ENCODE assay signal across 8 mouse cellular contexts in the genomic region with DNA sequence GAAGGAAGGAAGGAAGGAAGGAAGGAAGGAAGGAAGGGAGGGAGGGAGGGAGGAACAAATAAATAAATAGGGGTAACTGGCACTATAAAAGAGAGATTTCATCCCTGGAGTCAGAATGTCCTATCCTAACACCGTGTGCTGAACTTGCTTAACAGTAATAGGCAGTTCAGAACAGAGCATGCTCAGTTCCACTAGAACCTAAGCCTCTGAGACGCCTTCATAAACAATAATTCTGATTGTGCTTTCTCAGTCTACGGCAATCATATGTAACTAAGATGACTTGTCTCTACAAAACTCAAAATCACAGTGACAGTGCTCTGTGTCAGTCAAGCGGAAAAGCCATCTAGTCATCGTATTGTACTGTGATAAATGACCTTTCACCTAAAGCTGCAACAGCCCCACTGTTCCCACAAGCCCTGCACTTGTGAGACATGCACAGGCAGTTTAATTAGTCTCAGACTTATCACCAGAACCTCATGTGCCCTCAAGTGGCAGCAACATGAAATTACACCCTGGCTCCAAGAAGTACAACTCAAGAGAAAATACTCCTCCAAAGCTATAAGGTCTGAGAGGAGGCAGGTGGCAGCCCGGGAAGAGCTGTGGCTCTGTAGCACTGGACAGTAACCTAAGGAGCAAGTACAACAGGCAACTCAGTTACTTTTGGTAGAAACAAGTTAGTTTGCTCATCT. TPM values are rescaled to one million over a fixed set of nuclear protein-coding genes. Genes with fewer than 3 reads are reported as not detected.
DNase-seq lines count a peak whose midpoint lies in the region; ATAC-seq lines count a peak whose summit lies in the region.

No protein-coding gene starts in this region.

- no peak overlapping the region for H3K27ac ChIP-seq in liver, embryonic 16.5 days (ENCODE audit: low read length)
- no peak overlapping the region for H3K27ac ChIP-seq in neural tube, embryonic 14.5 days (ENCODE audit: low read depth, low read length)

- peak; percentile 43; the same call in 1 of the 2 replicates for ATAC-seq in liver, embryonic 16.5 days (ENCODE audit: low read depth)
- peak; percentile 87 for ATAC-seq in neural tube, embryonic 14.5 days (ENCODE audit: low read depth)

- DNase-seq in CD8-positive naive resting alpha-beta T cell, adult 2 months (ENCODE audit: low read depth in 2 of 2, low spot score in 2 of 2): peak; percentile 53 to 69
- DNase-seq in adipocyte (ENCODE audit: low spot score): peak; percentile 72
- DNase-seq in embryo, embryonic 10 days (ENCODE audit: low spot score): peak; percentile 87
- peak; percentile 60 for DNase-seq in heart, adult 8-10 months (ENCODE audit: low spot score)
- peak; percentile 75 for DNase-seq in kidney, adult 9 months
- peak; percentile 74 for DNase-seq in thymus, postnatal 4 days

- H3K4me2 ChIP-seq in liver, embryonic 16.5 days (ENCODE audit: low read depth, low read length): no peak overlapping the region
- no peak overlapping the region for H3K4me2 ChIP-seq in neural tube, embryonic 14.5 days (ENCODE audit: low read depth, low read length)

- no peaks in the 10 kb centered on the region for H3K4me1 ChIP-seq in liver, embryonic 16.5 days (ENCODE audit: control insufficient read depth, low read depth, low read length)
- H3K4me1 ChIP-seq in neural tube, embryonic 14.5 days (ENCODE audit: control insufficient read depth, insufficient read depth, low read length): no peaks in the 10 kb centered on the region

- no peaks in the 10 kb centered on the region for H3K27me3 ChIP-seq in liver, embryonic 16.5 days (ENCODE audit: control insufficient read depth, insufficient read depth, low read depth, low read length)
- no peaks in the 10 kb centered on the region for H3K27me3 ChIP-seq in neural tube, embryonic 14.5 days (ENCODE audit: control insufficient read depth, insufficient read depth, low read length)

- 45% methylated on average over 6 of the region's 6 CpGs for WGBS in liver, embryonic 16.5 days (ENCODE audit: insufficient replicate concordance)
- whole genome bisulfite sequencing in neural tube, embryonic 14.5 days: 20% methylated on average over 6 of the region's 6 CpGs

- H3K9me3 ChIP-seq in liver, embryonic 16.5 days (replicated peaks; ENCODE audit: control insufficient read depth, low read length): no peaks in the 10 kb centered on the region
- no peaks in the 10 kb centered on the region for H3K9me3 ChIP-seq in neural tube, embryonic 14.5 days (ENCODE audit: control insufficient read depth, low read length)

- no peak overlapping the region for H3K9ac ChIP-seq in liver, embryonic 16.5 days (ENCODE audit: low read depth, low read length)
- no peak overlapping the region for H3K9ac ChIP-seq in neural tube, embryonic 14.5 days (replicated peaks; ENCODE audit: low read depth, low read length)

- no peak overlapping the region for H3K4me3 ChIP-seq in liver, embryonic 16.5 days (ENCODE audit: low read depth, low read length)
- H3K4me3 ChIP-seq in neural tube, embryonic 14.5 days (ENCODE audit: low read depth, low read length): no peak overlapping the region

- H3K36me3 ChIP-seq in liver, embryonic 16.5 days (ENCODE audit: control insufficient read depth, insufficient read depth): peaks cover 16% of the 10 kb centered on the region
- 0 out of 2 replicates have a peak, but pooled peaks cover 8% of the 10 kb centered on the region for H3K36me3 ChIP-seq in neural tube, embryonic 14.5 days (ENCODE audit: control insufficient read depth, insufficient read depth, low read length)

RNA-seq across cellular contexts. Expression of gene Otulin, which starts 17.8 kb away (rescaled TPM):
- total RNA-seq in heart, adult 8-10 months (2022): 10 to 100 TPM; 25.7 to 29.2 (median 27.6) TPM
- 7.8 and 12.3 TPM in 2 replicates for polyA plus RNA-seq in liver, embryonic 16.5 days (2015; fragmentation: Nextera tagmentation; extraction: Ambion mirVana)
- polyA plus RNA-seq in neural tube, embryonic 14.5 days (2014; fragmentation: Nextera tagmentation; extraction: Ambion mirVana): 29.5 and 32.7 TPM in 2 replicates
